Mouse (Mus musculus) megakaryocyte progenitor cell, adult 5-6 weeks (primary cell): Measurements from ENCODE around the gene Noxa1. TPM values are rescaled to one million over a fixed set of nuclear protein-coding genes. Genes with fewer than 3 reads are reported as not detected.
A peak's percentile ranks its signal among the peaks of the same experiment; 100 is the strongest.

Experiments
- ATAC-seq: replicated peaks from 2 replicates; pipeline ENCODE4 v1.8.0; 2016; ENCODE audit warnings: mild to moderate bottlenecking, moderate TSS enrichment, inconsistent platforms; ENCODE audit not compliant: poor library complexity
- total RNA-seq, 2 experiments: library from RNA; stranded (forward) in 1 of 2; stranded (reverse) in 1 of 2; fragments of 157-497, 149-512 nt in 1 of 2; fragments of 200-1000 nt in 1 of 2; gene quantifications; 2 replicates each; pipeline versions ENCODE4 v1.2.3 to v1.2.4; 2015 to 2017

The Noxa1 gene
- total RNA-seq, 2 experiments from 2014 or later: not detected

DNA sequence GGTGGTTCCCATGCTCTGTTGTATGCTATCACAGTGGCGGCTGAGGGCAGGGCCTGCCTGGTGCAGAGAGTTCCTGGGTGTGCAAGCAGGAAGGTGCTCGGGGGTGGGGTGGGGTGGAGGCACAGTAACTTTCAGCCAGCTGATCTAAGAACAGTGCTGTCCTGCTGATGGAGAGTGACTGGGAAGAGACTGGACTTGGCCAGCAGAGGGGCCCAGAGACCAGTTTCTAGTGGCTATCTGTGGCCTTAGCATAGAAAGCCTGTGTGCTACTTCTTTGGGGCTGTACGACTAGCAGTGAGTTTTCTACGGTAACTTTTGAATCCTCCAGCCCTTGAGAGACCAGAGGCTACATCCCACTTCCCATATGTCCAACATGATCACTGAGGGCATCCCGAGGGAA, 4.0 kb upstream of the Noxa1 start:
- ATAC-seq: peak; percentile 35

DNA sequence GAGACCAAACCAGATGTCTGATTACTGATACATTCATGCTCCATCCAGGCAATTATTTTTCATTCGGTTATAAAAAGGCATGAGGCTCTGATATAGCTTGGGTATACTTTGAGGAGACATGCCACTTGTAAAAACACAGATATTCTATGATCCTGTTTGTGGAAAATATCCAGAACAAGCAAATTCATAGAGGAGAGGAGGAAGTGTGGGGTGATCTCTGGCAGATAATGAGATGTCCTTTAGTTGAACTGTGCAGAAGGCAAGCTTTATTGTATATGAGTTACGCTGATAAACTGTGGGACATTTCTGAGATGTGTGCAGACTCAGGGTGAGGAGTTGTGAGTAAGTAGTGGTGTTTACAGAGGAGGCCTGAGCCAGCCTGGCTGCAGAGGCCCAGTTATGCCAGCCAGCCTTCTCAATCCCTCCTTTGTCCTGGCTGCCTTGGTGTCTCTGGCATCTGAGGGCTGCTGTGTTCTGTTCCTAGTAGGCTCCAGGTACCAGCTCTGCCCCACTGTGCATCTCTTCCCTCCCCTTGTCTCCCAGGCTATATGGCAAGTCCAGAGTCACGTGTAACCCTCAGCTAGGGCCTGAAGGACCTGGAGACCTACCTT, 3.2 kb upstream of the Noxa1 start:
- no peak for ATAC-seq

- ATAC-seq: 0 out of 2 replicates have a peak, but pooled peaks have one; percentile 9
These were observed 202 bp downstream of the Noxa1 start for GRCm38 (mm10) chr2:25094785-25095108.

GRCm38 (mm10) chr2:25088636-25089035, 6.3 kb downstream of the Noxa1 start:
- no peak for ATAC-seq

DNA sequence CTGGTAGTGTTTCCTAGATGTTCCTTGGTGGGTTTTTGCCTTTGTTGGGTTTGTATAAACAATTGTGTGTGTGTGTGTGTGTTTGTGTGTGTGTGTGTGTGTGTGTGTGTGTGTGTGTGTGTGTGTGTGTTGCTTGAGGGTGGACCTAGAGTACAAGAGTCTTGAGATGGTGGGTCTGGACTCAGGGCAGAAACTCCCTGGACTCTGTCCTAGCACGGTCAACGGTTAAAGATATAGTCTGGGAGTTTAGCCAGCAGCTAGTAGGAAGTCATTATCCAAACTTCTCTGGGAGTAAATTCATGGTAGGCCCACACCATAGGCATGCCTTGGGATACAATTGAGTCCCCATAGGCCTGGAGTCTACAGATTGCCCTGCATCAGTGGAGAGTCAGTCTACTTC, 7.1 kb downstream of the Noxa1 start:
- no peak for ATAC-seq

GRCm38 (mm10) chr2:25085571-25085970, 9.4 kb downstream of the Noxa1 start:
- no peak for ATAC-seq

DNA sequence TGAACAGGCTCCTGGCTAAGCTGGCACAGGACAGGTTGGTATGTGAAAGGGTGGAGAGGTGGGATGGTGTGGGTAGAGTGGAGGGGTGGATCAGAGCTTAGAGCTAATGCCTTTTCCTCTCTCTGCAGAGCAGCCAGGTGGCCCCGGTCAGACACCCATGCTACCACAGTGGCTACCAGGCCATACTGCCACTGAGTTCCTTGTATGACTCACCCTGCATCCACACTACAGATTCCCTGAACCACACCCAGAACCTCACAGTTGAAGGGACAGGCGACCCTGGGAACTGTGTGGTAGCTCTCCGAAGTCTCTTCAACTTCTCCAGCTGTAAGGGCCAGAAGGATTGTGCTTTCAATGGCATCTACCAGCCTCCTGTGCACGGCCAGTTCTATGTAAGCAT, 11.3 kb downstream of the Noxa1 start:
- no peak for ATAC-seq

DNA sequence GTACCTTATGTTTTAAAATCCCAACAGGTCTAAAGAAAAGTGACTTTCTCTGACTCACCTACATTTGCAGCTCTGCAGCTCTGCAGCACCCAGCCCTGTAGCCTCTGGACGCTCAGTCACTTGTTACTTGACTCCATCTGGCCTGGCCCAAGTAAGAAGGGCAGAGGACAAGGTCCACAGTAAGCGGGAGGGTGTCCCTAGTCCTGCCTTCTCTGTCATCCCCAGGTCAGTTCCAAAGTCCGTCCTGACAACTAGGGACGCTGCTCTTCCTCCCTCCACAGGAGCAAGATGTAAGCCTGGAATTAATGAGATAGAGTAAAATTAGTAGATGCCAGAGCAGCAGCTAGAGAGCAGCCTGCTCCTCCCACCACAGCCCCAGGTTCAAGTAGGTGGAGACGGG, 14.9 kb downstream of the Noxa1 start, which contains the start of gene Entpd8:
Gene Entpd8 (plus strand): TSS at position 229 of the 400 bp plus-strand sequence.
- ATAC-seq: no peak

GRCm38 (mm10) chr2:25078967-25079366, 16.0 kb downstream of the Noxa1 start:
- no peak for ATAC-seq

GRCm38 (mm10) chr2:25075506-25075905, 19.4 kb downstream of the Noxa1 start:
- ATAC-seq: no peak

GRCm38 (mm10) chr2:25072398-25072797, 22.6 kb downstream of the Noxa1 start:
- ATAC-seq: no peak

GRCm38 (mm10) chr2:25069537-25069936, 25.4 kb downstream of the Noxa1 start:
- 0 out of 2 replicates have a peak, but pooled peaks have one; percentile 31 for ATAC-seq

DNA sequence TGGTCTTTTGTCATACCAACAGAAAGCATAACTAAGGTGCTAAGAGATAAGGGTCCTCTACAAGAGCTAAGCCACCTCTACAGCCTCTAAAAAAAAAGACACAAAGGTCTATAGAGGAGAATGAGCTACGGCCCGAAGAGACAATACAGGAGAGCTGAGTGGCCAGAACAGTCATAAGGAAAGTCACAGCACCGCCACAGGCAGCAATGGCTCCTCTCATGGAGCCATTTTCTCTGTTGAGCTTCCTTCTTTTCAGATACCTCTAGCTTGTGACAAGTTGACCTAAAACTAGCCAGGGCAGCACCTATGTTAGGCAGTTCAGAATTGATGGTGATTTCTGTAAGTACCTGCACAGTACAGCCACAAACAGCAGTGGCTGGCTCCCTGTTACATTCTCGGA, 28.4 kb downstream of the Noxa1 start:
- ATAC-seq: no peak

DNA sequence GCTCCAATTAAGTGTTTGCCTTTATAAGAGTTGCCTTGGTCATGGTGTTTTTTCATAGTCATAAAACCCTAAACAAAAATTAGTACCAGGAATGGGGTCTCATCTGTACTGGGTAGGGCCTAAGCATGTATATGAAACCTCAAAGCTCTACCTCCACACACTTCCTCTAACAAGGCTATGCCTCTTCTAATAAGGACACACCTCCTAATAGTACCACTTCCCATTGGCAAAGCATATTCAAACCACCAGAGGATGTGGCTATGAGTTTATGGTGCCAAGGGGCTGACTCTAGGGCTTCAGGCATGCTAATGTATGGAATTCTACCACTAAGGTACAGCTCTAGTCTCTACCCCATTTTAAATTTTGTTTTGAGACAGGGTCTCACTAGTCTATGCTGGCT, 29.4 kb downstream of the Noxa1 start:
- ATAC-seq: peak; percentile 42; the same call in 1 of the 2 replicates

GRCm38 (mm10) chr2:25064285-25064684, 30.7 kb downstream of the Noxa1 start:
- no peak for ATAC-seq

- no peak for ATAC-seq
These were observed 31.4 kb downstream of the Noxa1 start for GRCm38 (mm10) chr2:25063523-25063922.

- ATAC-seq: no peak
These were observed 36.0 kb downstream of the Noxa1 start for GRCm38 (mm10) chr2:25058926-25059325.

- ATAC-seq: no peak
These were observed 39.4 kb downstream of the Noxa1 start for GRCm38 (mm10) chr2:25055409-25056155.

DNA sequence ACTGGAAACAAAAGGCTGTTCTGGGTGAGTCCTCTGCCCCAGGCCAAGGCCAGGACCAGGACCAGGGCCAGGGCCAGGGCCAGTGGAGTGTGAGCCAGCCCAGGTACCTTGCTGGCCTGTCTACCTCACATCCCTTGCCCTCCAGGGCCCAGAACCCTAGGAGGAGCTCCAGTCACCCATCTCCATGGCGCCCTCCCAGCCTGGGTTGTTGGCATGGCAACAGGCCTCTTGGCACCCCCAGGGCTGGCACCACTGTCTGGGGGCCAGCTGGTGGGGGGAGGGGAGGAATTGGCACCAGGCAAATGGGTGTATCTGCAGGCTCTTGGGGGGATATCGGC, 39.9 kb downstream of the Noxa1 start:
- ATAC-seq: peak; percentile 20

- peak; percentile 89 for ATAC-seq
These were observed 40.5 kb downstream of the Noxa1 start, which contains the start of gene Nsmf for GRCm38 (mm10) chr2:25054221-25055067. Gene Nsmf, plus strand, starts transcription at chr2:25054355.

DNA sequence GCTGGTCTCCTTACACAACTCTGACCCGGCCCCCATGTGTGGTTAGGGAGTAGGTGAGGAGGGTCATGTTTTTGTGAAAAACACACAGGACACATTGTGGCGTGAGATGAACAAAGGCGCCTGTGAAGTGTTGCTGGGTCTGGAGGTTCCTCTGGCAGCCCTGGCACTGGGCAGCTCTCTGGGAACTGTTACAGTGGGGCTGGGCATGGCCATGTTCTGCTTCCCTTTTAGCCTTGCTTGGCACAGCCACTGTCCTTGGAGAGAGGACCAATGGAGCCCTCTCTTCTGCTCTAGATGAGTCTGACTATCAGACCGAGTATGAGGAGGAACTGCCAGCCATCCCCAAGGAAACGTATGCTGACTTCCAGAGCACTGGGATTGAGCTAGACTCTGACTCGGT, 41.8 kb downstream of the Noxa1 start:
- ATAC-seq: no peak

- no peak for ATAC-seq
These were observed 43.5 kb downstream of the Noxa1 start for GRCm38 (mm10) chr2:25051450-25051849.
